ENCODE assay signal across 9 mouse cellular contexts in genomic region chr2:101107183-101107872, GRCm38 (mm10).
DNase-seq lines count a peak whose midpoint lies in the region; ATAC-seq and TF ChIP-seq lines count a peak whose summit lies in the region.
"Had no signal": no experiment of that assay in that cellular context is flagged by ENCODE, and none has a peak within 500 bp of the region (broad histone marks: within the 10 kb centered on the region; RNA-seq: fewer than 3 reads in every experiment).

No protein-coding gene starts in this region.

- H3K27ac ChIP-seq in hindbrain, embryonic 15.5 days (replicated peaks) = no peak overlapping the region
- no peak overlapping the region for H3K27ac ChIP-seq in hindbrain, embryonic 11.5 days (ENCODE audit: low read depth, low read length)
- no peak overlapping the region for H3K27ac ChIP-seq in forebrain, postnatal 0 days (ENCODE audit: low read depth, low read length)
- no peak overlapping the region for H3K27ac ChIP-seq in heart, embryonic 10.5 days
- H3K27ac ChIP-seq: neural tube, embryonic 13.5 days had no signal

- DNase-seq in hindbrain, embryonic 11.5 days (ENCODE audit: low spot score) = no peak
- peak; percentile 1 for DNase-seq in right cerebral cortex, adult 18-20 months
- no peak for DNase-seq in right cerebral cortex, postnatal 14 days
- peak; percentile 49 for DNase-seq in forebrain, postnatal 0 days
- peak; percentile 4 for DNase-seq in skeletal muscle tissue, adult 2 months (ENCODE audit: low read depth, low spot score)
- DNase-seq in embryo, embryonic 10 days (ENCODE audit: low spot score) = no peak
- no peak for DNase-seq in heart, embryonic 10.5 days (ENCODE audit: low spot score)

- TF ChIP-seq CTCF in forebrain, postnatal 0 days (IDR thresholded peaks at IDR 0.05; ENCODE audit: low read depth) = no peak

- WGBS in hindbrain, embryonic 15.5 days = 68% methylated on average over 1 of the region's 1 CpGs
- 83% methylated on average over 1 of the region's 1 CpGs for WGBS in hindbrain, embryonic 11.5 days
- WGBS in forebrain, postnatal 0 days = 19% methylated on average over 1 of the region's 1 CpGs
- 64% methylated on average over 1 of the region's 1 CpGs for WGBS in heart, embryonic 10.5 days

- H3K9ac ChIP-seq in hindbrain, embryonic 15.5 days = no peak overlapping the region
- H3K9ac ChIP-seq in hindbrain, embryonic 11.5 days (ENCODE audit: low read depth, low read length) = no peak overlapping the region
- H3K9ac ChIP-seq in forebrain, postnatal 0 days = no peak overlapping the region
- H3K9ac ChIP-seq: neural tube, embryonic 13.5 days had no signal

- peak; percentile 68 for ATAC-seq in hindbrain, embryonic 15.5 days (ENCODE audit: low FRiP score, low read depth)
- no peak for ATAC-seq in hindbrain, embryonic 11.5 days (ENCODE audit: low FRiP score)
- peak; percentile 72 for ATAC-seq in forebrain, postnatal 0 days

- H3K9me3 ChIP-seq in hindbrain, embryonic 15.5 days = no peaks in the 10 kb centered on the region
- H3K9me3 ChIP-seq in hindbrain, embryonic 11.5 days (ENCODE audit: control insufficient read depth, low read length) = no peaks in the 10 kb centered on the region
- H3K9me3 ChIP-seq in forebrain, postnatal 0 days (ENCODE audit: low read length) = no peaks in the 10 kb centered on the region
- H3K9me3 ChIP-seq in heart, embryonic 10.5 days = no peaks in the 10 kb centered on the region
- H3K9me3 ChIP-seq: neural tube, embryonic 13.5 days had no signal

- no peak overlapping the region for H3K4me2 ChIP-seq in hindbrain, embryonic 15.5 days
- H3K4me2 ChIP-seq in hindbrain, embryonic 11.5 days (replicated peaks; ENCODE audit: low read depth, low read length) = no peak overlapping the region
- H3K4me2 ChIP-seq in forebrain, postnatal 0 days (ENCODE audit: low read depth) = no peak overlapping the region
- H3K4me2 ChIP-seq: neural tube, embryonic 13.5 days had no signal

- no peaks in the 10 kb centered on the region for H3K4me1 ChIP-seq in hindbrain, embryonic 15.5 days (replicated peaks)
- no peaks in the 10 kb centered on the region for H3K4me1 ChIP-seq in hindbrain, embryonic 11.5 days (replicated peaks; ENCODE audit: control insufficient read depth, insufficient read depth, low read length)
- no peaks in the 10 kb centered on the region for H3K4me1 ChIP-seq in forebrain, postnatal 0 days (ENCODE audit: insufficient read depth)
- H3K4me1 ChIP-seq in heart, embryonic 10.5 days = no peaks in the 10 kb centered on the region
- H3K4me1 ChIP-seq: neural tube, embryonic 13.5 days had no signal

- no peaks in the 10 kb centered on the region for H3K27me3 ChIP-seq in hindbrain, embryonic 15.5 days
- no peaks in the 10 kb centered on the region for H3K27me3 ChIP-seq in hindbrain, embryonic 11.5 days (ENCODE audit: control insufficient read depth, insufficient read depth, low read length)
- no peaks in the 10 kb centered on the region for H3K27me3 ChIP-seq in forebrain, postnatal 0 days (ENCODE audit: insufficient read depth, low read length)
- no peaks in the 10 kb centered on the region for H3K27me3 ChIP-seq in heart, embryonic 10.5 days (ENCODE audit: insufficient read depth, poor library complexity, severe bottlenecking)
- H3K27me3 ChIP-seq: neural tube, embryonic 13.5 days had no signal

- H3K4me3 ChIP-seq in hindbrain, embryonic 15.5 days = no peak overlapping the region
- H3K4me3 ChIP-seq in hindbrain, embryonic 11.5 days (ENCODE audit: low read depth, low read length) = no peak overlapping the region
- H3K4me3 ChIP-seq in forebrain, postnatal 0 days (ENCODE audit: low read depth, low read length) = no peak overlapping the region
- H3K4me3 ChIP-seq in heart, embryonic 10.5 days = no peak overlapping the region
- H3K4me3 ChIP-seq: neural tube, embryonic 13.5 days had no signal

- no peaks in the 10 kb centered on the region for H3K36me3 ChIP-seq in hindbrain, embryonic 15.5 days
- no peaks in the 10 kb centered on the region for H3K36me3 ChIP-seq in hindbrain, embryonic 11.5 days (ENCODE audit: control insufficient read depth, insufficient read depth, low read length)
- no peaks in the 10 kb centered on the region for H3K36me3 ChIP-seq in forebrain, postnatal 0 days (ENCODE audit: insufficient read depth)
- no peaks in the 10 kb centered on the region for H3K36me3 ChIP-seq in heart, embryonic 10.5 days
- H3K36me3 ChIP-seq: neural tube, embryonic 13.5 days had no signal

Comparison
In these comparisons a context has a peak if more than half of its experiments do, and no peak if none do; other contexts are left out.
1. DNase-seq: peak in right cerebral cortex, adult 18-20 months (single experiment), forebrain, postnatal 0 days (single experiment) and skeletal muscle tissue, adult 2 months (single experiment); none in hindbrain, embryonic 11.5 days (single experiment), right cerebral cortex, postnatal 14 days (single experiment), embryo, embryonic 10 days (single experiment) and heart, embryonic 10.5 days (single experiment).